In genomic region chr9:104410211-104410610, GRCm38 (mm10) we compare ENCODE assay signal across 8 mouse cellular contexts.
DNase-seq lines count a peak whose midpoint lies in the region; ATAC-seq and TF ChIP-seq lines count a peak whose summit lies in the region.

No protein-coding gene starts in this region.

- H3ac ChIP-seq in myocyte (ENCODE audit: control insufficient read depth, insufficient read length): no peak overlapping the region

- peak; percentile 31 for DNase-seq in kidney, adult 18-20 months
- peak; percentile 57 for DNase-seq in NIH3T3 (ENCODE audit: low read depth)
- peak; percentile 52 to 54 for DNase-seq in left cerebral cortex, postnatal 10 days (ENCODE audit: extremely low spot score in 1 of 2, low spot score in 2 of 2)

- no peaks in the 10 kb centered on the region for H3K27me3 ChIP-seq in kidney, embryonic 16.5 days (ENCODE audit: insufficient read depth, low read length)
- peaks cover 3% of the 10 kb centered on the region; the same call in 1 of the 2 replicates for H3K27me3 ChIP-seq in hindbrain, embryonic 12.5 days
- no peaks in the 10 kb centered on the region for H3K27me3 ChIP-seq in myocyte (ENCODE audit: control insufficient read depth, insufficient read depth, insufficient read length)

- TF ChIP-seq POLR2A in cortical plate, adult 2 months (IDR thresholded peaks at IDR 0.05; ENCODE audit: extremely low read depth, insufficient read depth, low read length): no peak
- no peak for TF ChIP-seq POLR2A in myocyte (IDR thresholded peaks at IDR 0.05; ENCODE audit: insufficient read length, low read depth)

- H3K9me3 ChIP-seq in kidney, embryonic 16.5 days (ENCODE audit: low read length): no peaks in the 10 kb centered on the region
- H3K9me3 ChIP-seq in hindbrain, embryonic 12.5 days (replicated peaks): no peaks in the 10 kb centered on the region

- H3K36me3 ChIP-seq in kidney, embryonic 16.5 days (ENCODE audit: insufficient read depth, low read length): no peaks in the 10 kb centered on the region
- H3K36me3 ChIP-seq in hindbrain, embryonic 12.5 days: no peaks in the 10 kb centered on the region
- no peaks in the 10 kb centered on the region for H3K36me3 ChIP-seq in myocyte (ENCODE audit: control insufficient read depth, insufficient read depth)

- no peak overlapping the region for H3K27ac ChIP-seq in kidney, embryonic 16.5 days (ENCODE audit: low read length)
- H3K27ac ChIP-seq in cortical plate, adult 2 months (ENCODE audit: insufficient read depth, low read length): no peak overlapping the region
- no peak overlapping the region for H3K27ac ChIP-seq in hindbrain, embryonic 12.5 days

- TF ChIP-seq CTCF in cortical plate, adult 2 months (IDR thresholded peaks at IDR 0.05; ENCODE audit: extremely low read depth, insufficient read depth, low read length): peak; percentile 74

- no peak overlapping the region for H3K4me3 ChIP-seq in kidney, embryonic 16.5 days (ENCODE audit: low read length)
- no peak overlapping the region for H3K4me3 ChIP-seq in cortical plate, adult 2 months (ENCODE audit: insufficient read depth, low read length)
- no peak overlapping the region for H3K4me3 ChIP-seq in hindbrain, embryonic 12.5 days
- H3K4me3 ChIP-seq in myocyte: peak overlapping the region; percentile 27

- ATAC-seq in kidney, embryonic 16.5 days (ENCODE audit: low FRiP score, low TSS enrichment): no peak
- ATAC-seq in hindbrain, embryonic 12.5 days (ENCODE audit: low FRiP score): no peak
- ATAC-seq in monocyte, adult 5-6 weeks (replicated peaks; ENCODE audit: insufficient number of reproducible peaks, low FRiP score, low TSS enrichment, poor library complexity, severe bottlenecking): no peak

- peaks cover 19% of the 10 kb centered on the region; the same call in 1 of the 2 replicates for H3K4me1 ChIP-seq in kidney, embryonic 16.5 days (ENCODE audit: insufficient read depth, low read length)
- H3K4me1 ChIP-seq in cortical plate, adult 2 months (ENCODE audit: control insufficient read depth, insufficient read depth, low read length): no peaks in the 10 kb centered on the region
- peaks cover 12% of the 10 kb centered on the region; the same call in 1 of the 2 replicates for H3K4me1 ChIP-seq in hindbrain, embryonic 12.5 days

- 2% methylated on average over 5 of the region's 5 CpGs for WGBS in kidney, embryonic 16.5 days
- 6% methylated on average over 5 of the region's 5 CpGs for WGBS in hindbrain, embryonic 12.5 days

- H3K9ac ChIP-seq in kidney, embryonic 16.5 days (replicated peaks; ENCODE audit: low read length): no peak overlapping the region
- no peak overlapping the region for H3K9ac ChIP-seq in hindbrain, embryonic 12.5 days

- no peaks in the 10 kb centered on the region for H3K79me2 ChIP-seq in myocyte (ENCODE audit: control insufficient read depth, insufficient read depth)

- no peak overlapping the region for H3K4me2 ChIP-seq in kidney, embryonic 16.5 days (replicated peaks; ENCODE audit: low read depth, low read length)
- H3K4me2 ChIP-seq in hindbrain, embryonic 12.5 days (replicated peaks): peak overlapping the region; percentile 17; the same call in 1 of the 2 replicates
- H3K4me2 ChIP-seq in myocyte (ENCODE audit: low read depth): peak overlapping the region; percentile 91

- intact Hi-C loops in left cerebral cortex, postnatal 10 days (cut with DNase I): loop anchor here (5.0 kb wide), 2 partner anchors 157 to 977 kb away; no protein-coding TSS in a partner anchor

TF ChIP-seq in myocyte, 11 proteins besides CTCF, POLR2A, EP300 and RAD21:
- TF ChIP-seq MYOD1 (IDR thresholded peaks at IDR 0.05; ENCODE audit: control insufficient read depth in 1 of 3, insufficient read length in 2 of 3, low read depth in 2 of 3) (no peak), E2F4 (IDR thresholded peaks at IDR 0.05; ENCODE audit: insufficient read depth) (no peak), POLR2AphosphoS2 (IDR thresholded peaks at IDR 0.05; ENCODE audit: insufficient read length, low read depth) (no peak), MYOG (IDR thresholded peaks at IDR 0.05; ENCODE audit: control insufficient read depth in 1 of 3, insufficient read depth in 1 of 3, insufficient read length in 2 of 3, low read depth in 2 of 3) (no peak), TCF12 (IDR thresholded peaks at IDR 0.05; ENCODE audit: insufficient read depth, poor library complexity, severe bottlenecking) (no peak), MAX (IDR thresholded peaks at IDR 0.05; ENCODE audit: low read depth) (no peak), TCF3 (IDR thresholded peaks at IDR 0.05; ENCODE audit: insufficient read length, low read depth) (no peak), CEBPB (IDR thresholded peaks at IDR 0.05; ENCODE audit: insufficient read depth, poor library complexity, severe bottlenecking) (no peak), SRF (IDR thresholded peaks at IDR 0.05; ENCODE audit: control insufficient read depth, insufficient read length, low read depth) (no peak), REST (IDR thresholded peaks at IDR 0.05; ENCODE audit: insufficient read depth, insufficient read length) (no peak), USF1 (IDR thresholded peaks at IDR 0.05; ENCODE audit: low read depth) (no peak)
